Comparison of ENCODE assay signal across 9 mouse cellular contexts in genomic region chr9:53398388-53398700, GRCm38 (mm10). TPM values are rescaled to one million over a fixed set of nuclear protein-coding genes. Genes with fewer than 3 reads are reported as not detected.
A peak's percentile ranks its signal among the peaks of the same experiment; 100 is the strongest.
DNase-seq lines count a peak whose midpoint lies in the region; ATAC-seq lines count a peak whose summit lies in the region.
"Had no signal": no experiment of that assay in that cellular context is flagged by ENCODE, and none has a peak within 500 bp of the region (broad histone marks: within the 10 kb centered on the region; RNA-seq: fewer than 3 reads in every experiment).

No protein-coding gene starts in this region.

- 0 out of 2 replicates have a peak, but pooled peaks cover 3% of the 10 kb centered on the region for H3K4me1 ChIP-seq in heart, embryonic 11.5 days (ENCODE audit: control insufficient read depth, insufficient read depth, low read length)
- H3K4me1 ChIP-seq: liver, embryonic 15.5 days had no signal

- H3K4me3 ChIP-seq in heart, embryonic 11.5 days (ENCODE audit: low read depth, low read length), result no peak overlapping the region
- H3K4me3 ChIP-seq: liver, embryonic 15.5 days had no signal

- H3K4me2 ChIP-seq in heart, embryonic 11.5 days, result no peak overlapping the region
- H3K4me2 ChIP-seq: liver, embryonic 15.5 days had no signal

- H3K27ac ChIP-seq in heart, embryonic 11.5 days (ENCODE audit: low read depth, low read length), result no peak overlapping the region
- H3K27ac ChIP-seq: liver, embryonic 15.5 days had no signal

- no peaks in the 10 kb centered on the region for H3K36me3 ChIP-seq in heart, embryonic 11.5 days (ENCODE audit: control insufficient read depth, insufficient read depth, low read length)
- H3K36me3 ChIP-seq: liver, embryonic 15.5 days had no signal

- ATAC-seq in heart, embryonic 11.5 days (replicated peaks; ENCODE audit: insufficient number of reproducible peaks, low FRiP score, low TSS enrichment), result no peak
- peak; percentile 95 for ATAC-seq in megakaryocyte progenitor cell, adult 5-6 weeks (replicated peaks; ENCODE audit: poor library complexity)

- H3K9ac ChIP-seq in heart, embryonic 11.5 days (ENCODE audit: low read depth, low read length), result no peak overlapping the region
- H3K9ac ChIP-seq: liver, embryonic 15.5 days had no signal

- peak; percentile 61 for DNase-seq in heart, adult 8-10 months (ENCODE audit: low spot score)
- peak; percentile 65 for DNase-seq in A20 (ENCODE audit: low read depth, low spot score)
- peak; percentile 91 for DNase-seq in R1 (ENCODE audit: low read depth, low spot score)
- peak; percentile 72 to 87 for DNase-seq in cerebellum, postnatal 25 days
- peak; percentile 80 for DNase-seq in kidney, postnatal 10 days
- peak; percentile 71 for DNase-seq in thymus, postnatal 25 days

- 14% methylated on average over 5 of the region's 5 CpGs for WGBS in heart, embryonic 11.5 days (ENCODE audit: insufficient replicate concordance)

- no peaks in the 10 kb centered on the region for H3K9me3 ChIP-seq in heart, embryonic 11.5 days (replicated peaks; ENCODE audit: control insufficient read depth, low read length)
- H3K9me3 ChIP-seq: liver, embryonic 15.5 days had no signal

- H3K27me3 ChIP-seq in heart, embryonic 11.5 days (ENCODE audit: control insufficient read depth, insufficient read depth, low read length), result no peaks in the 10 kb centered on the region
- H3K27me3 ChIP-seq: liver, embryonic 15.5 days had no signal

RNA-seq across cellular contexts. Expression of gene 4930550C14Rik, which starts 3.8 kb away (rescaled TPM):
- under 1 TPM in 2 of 4 experiments, not detected in 2; 0.24 to 0.25 TPM for total RNA-seq in heart, adult 8-10 months (2022)
- polyA plus RNA-seq in heart, embryonic 11.5 days (2014; fragmentation: Nextera tagmentation; extraction: Ambion mirVana), result 0.30 and 0.54 TPM in 2 replicates
- 0.32 and 0.44 TPM in 2 replicates for total RNA-seq in megakaryocyte progenitor cell, adult 5-6 weeks (2015)
- 0.50 TPM in 1 of 2 replicates, not detected in the other for total RNA-seq in megakaryocyte progenitor cell, adult 5-6 weeks (2017)

RNA-seq across cellular contexts. Expression of gene Kdelc2, which starts 14.5 kb away (rescaled TPM):
- total RNA-seq in heart, adult 8-10 months (2022), result 1 to 10 TPM; 6.5 to 8.1 (median 7.3) TPM
- polyA plus RNA-seq in heart, embryonic 11.5 days (2014; fragmentation: Nextera tagmentation; extraction: Ambion mirVana), result 19.3 and 20.9 TPM in 2 replicates
- 6.9 and 8.1 TPM in 2 replicates for total RNA-seq in megakaryocyte progenitor cell, adult 5-6 weeks (2015)
- total RNA-seq in megakaryocyte progenitor cell, adult 5-6 weeks (2017), result 10.5 and 12.4 TPM in 2 replicates
